Mouse (Mus musculus): ENCODE measurements around the gene Wdr70.

DNA sequence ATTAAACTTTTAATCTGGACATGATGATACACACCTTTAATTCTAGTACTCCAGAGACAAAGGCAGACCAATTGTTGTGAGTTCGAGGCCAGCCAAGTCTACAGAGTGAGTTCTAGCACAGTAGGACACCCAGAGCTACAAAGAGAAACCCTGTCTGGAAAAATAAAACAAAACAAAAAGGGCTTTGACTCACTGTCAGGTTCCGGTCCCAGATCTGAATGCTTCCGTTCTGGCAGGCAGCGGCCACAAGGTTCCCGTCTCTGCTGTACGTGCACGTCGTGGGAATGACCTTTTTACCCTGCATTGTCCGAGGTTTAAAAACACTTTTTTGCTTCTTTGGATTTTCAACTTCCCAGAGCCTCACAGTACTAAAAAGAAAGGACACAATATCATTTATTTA lies 122.2 kb downstream of the Wdr70 start:
- TF ChIP-seq CTCF (IDR thresholded peaks at IDR 0.05; ENCODE audit: insufficient read depth, low read depth, low read length) (no peak), POLR2A (IDR thresholded peaks at IDR 0.05; ENCODE audit: insufficient read depth, low read depth, low read length) (no peak)

All from olfactory bulb, adult 2 months (tissue).